Mouse (Mus musculus) left cerebral cortex, adult 11 months (tissue): ENCODE measurements at regions not wholly inside any gene's neighbourhood (a gene's known extent, or its start where the extent isn't known, plus 50 kb on each side); places are given as distances from the start of the nearest gene placed in this dataset.
"Not testable (repeated sequence)": the region's sequence is repeated elsewhere in the genome, so short reads cannot be mapped to it uniquely, and the experiment has no call there.

Experiments used
- DNase-seq: peaks from one replicate; pipeline ENCODE4 v3.0.0; 2022; ENCODE audit warnings: low spot score

GRCm38 (mm10) chr7:111843715-111844114 is 63.9 kb upstream of the Galnt18 start:
- DNase-seq = no peak

GRCm38 (mm10) chr7:111840826-111841225 is 61.0 kb upstream of the Galnt18 start:
- no peak for DNase-seq

DNA sequence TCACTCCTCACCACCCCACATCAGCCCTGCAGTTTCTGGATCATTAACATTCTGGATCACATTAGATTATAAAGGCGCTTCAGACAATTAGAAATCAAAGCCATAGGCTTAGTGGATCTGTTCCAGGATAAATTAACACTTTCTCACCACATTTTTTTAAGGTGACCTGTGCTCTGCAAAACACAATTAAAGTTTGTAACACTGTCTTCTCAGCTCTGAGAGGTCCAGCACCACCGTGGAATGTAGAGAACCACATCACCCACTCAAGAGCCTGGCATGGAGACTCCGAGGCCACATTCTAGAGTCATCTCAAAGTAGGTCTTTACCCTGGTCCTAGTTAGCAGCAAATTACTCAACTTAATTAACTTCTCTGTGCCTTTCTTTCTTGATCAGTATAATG is 58.4 kb upstream of the Galnt18 start:
- DNase-seq = no peak

- not testable (repeated sequence) for DNase-seq
Observed at GRCm38 (mm10) chr7:111834356-111834755, 54.6 kb upstream of the Galnt18 start.

- no peak for DNase-seq
Observed at GRCm38 (mm10) chr7:111829931-111830330, 50.2 kb upstream of the Galnt18 start.
